Mouse (Mus musculus) gastrocnemius, adult 18-20 months (tissue): ENCODE measurements around the gene Jam3. TPM values are rescaled to one million over a fixed set of nuclear protein-coding genes. Genes with fewer than 3 reads are reported as not detected.

Experiments used
- total RNA-seq, 2 experiments: library from RNA; stranded (reverse); gene quantifications; 2 replicates each; pipeline ENCODE4 v1.2.3; 2021

Jam3 gene
- total RNA-seq, 2 experiments from 2014 or later = 5.0 to 9.2 TPM

Other genes with a start within 250 kb of the Jam3 start
- gene Gm1110, start 232.3 kb downstream of the Jam3 start, total RNA-seq = not detected
- 10 to 100 TPM; 28.6 to 29.5 TPM for gene Acad8, start 155.9 kb downstream of the Jam3 start, total RNA-seq
- 10 to 100 TPM; 21.1 to 21.9 TPM for gene Thyn1, start 155.7 kb downstream of the Jam3 start, total RNA-seq
- 10 to 100 TPM; 22.9 to 25.4 TPM for gene Vps26b, start 125.4 kb downstream of the Jam3 start, total RNA-seq
- 1 to 10 TPM; 5.7 to 5.8 TPM for gene Ncapd3, start 125.2 kb downstream of the Jam3 start, total RNA-seq
- 1 to 10 TPM in 1 of 2 experiments, under 1 TPM in 1; 0.78 to 1.4 TPM for gene Igsf9b, start 143.8 kb upstream of the Jam3 start, total RNA-seq
- gene Spata19, start 241.4 kb upstream of the Jam3 start, total RNA-seq = not detected